Mouse (Mus musculus): Measurements from ENCODE around the gene Dmtf1.
"Not testable (repeated sequence)": the region's sequence is repeated elsewhere in the genome, so short reads cannot be mapped to it uniquely, and the experiment has no call there.

The Dmtf1 gene

DNA sequence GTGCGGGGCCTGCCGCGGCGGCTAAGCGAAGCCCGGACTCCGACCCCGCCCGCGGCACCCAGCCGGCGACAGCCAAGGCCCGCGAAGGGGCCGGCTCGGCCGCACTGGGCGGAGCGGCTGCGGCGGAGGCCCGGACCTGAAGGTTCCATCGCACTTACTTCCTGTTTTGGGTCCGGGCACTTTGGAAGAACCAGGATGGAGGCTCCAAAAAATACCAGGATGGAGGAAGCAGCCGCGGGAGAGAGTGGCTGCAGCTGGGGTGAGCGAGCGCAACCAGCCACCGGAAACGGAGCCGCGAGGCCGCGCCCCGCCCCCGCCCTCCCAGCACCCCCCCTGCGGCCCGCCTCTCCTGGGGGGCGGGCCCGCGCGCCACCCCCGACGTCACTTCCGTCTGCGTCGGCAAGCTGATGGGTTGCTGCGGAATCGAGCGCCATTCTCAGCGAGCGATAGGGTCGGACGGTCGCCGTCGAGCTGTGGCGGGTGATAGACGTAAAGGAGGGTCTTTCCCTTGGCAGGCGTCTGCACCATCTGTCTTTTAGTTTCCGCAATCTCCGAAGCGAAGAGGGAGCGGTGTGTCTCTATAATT is at the start of gene Dmtf1:
Gene Dmtf1, minus strand, starts transcription at position 321 of the 586 bp plus-strand sequence.
- DNase-seq (ENCODE audit: low read depth) = peak; percentile 69

DNA sequence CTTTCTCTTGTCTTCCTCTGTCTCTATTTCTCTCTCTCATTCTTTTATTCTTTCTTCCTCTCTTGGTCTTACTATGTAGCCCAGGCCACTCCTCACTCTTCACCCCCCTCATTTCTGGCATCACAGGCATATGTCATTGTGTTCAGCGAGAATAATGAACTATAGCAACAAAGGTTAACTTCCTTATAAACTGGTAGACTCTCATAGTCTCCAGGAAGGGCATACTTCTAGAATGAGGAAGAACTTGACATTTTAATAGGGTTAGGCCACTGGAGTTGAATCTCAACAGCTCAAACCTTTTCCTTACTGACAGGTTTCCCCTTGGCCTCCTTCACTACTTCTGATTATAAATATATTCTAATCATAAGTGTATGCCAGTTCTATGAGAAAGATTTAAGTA is 24.9 kb upstream of the Dmtf1 start:
- DNase-seq (ENCODE audit: low read depth) = no peak

- no peak for DNase-seq (ENCODE audit: low read depth)
These were observed 11.7 kb upstream of the Dmtf1 start for GRCm38 (mm10) chr5:9173295-9173694.

DNA sequence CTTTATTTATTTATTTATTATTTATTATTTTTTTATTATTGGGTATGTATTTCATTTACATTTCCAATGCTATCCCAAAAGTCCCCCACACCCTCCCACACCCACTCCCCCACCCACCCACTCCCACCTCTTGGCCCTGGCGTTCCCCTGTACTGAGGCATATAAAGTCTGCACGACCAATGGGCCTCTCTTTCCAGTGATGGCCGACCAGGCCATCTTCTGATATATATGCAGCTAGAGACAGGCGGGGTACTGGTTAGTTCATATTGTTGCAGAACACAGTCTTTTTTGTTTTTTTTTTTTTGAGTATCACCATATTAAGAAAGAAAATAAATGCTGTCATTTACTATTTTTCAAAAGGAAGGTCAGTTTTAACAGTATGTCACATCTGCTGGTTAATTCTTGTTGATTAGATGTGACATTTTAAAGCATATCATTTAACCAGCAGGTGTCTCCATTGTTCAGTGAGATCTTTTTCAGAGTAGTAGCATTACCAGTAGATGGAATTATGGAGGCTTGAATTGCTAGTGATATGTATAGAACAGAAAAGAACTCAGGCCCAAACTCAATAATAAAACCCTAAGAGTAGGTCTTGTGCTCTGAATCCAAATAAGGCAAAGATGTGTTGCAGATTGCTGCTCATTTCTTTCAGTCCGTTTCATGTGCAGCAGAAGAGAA is 7.9 kb upstream of the Dmtf1 start:
- DNase-seq (ENCODE audit: low read depth) = not testable (repeated sequence)

DNA sequence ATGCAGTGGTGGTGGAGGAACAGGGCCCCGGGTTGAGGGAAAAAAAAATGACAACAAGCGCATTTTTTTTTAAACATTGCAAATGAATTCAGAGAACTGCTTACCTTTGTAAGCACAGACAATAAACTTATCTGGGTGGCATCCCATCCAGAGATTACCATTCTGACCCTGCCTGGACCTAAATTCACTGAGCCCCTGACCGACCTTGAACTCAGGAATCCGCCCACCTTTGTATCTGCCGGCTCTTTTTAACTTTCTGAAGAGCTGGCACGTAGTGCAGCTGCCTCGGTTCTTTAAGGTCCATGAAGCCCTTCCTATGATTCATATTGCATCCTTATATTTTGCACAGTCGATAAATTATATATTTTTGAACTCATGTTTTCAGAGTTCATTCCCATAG is 4.8 kb upstream of the Dmtf1 start:
- no peak for DNase-seq (ENCODE audit: low read depth)

DNA sequence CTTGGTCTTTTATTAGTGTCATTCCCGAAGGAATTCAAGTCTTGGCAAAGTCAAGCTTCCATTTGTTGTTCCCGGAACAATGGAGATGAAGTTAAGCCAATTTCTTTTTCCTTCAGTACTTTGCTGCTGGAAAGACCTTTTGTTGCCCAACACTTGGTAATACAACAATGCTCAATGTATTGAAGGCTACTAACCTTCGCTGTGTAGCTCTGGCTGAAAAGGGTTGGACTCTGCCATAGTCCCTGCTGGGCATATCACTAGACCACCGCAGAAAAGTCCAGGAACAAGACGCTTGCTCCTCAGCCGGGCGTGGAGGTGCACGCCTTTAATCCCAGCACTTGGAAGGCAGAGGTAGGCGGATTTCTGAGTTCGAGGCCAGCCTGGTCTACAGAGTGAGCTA is 3.6 kb upstream of the Dmtf1 start:
- not testable (repeated sequence) for DNase-seq (ENCODE audit: low read depth)

GRCm38 (mm10) chr5:9163411-9163810 is 1.8 kb upstream of the Dmtf1 start:
- DNase-seq (ENCODE audit: low read depth) = no peak

GRCm38 (mm10) chr5:9162088-9162487 is 512 bp upstream of the Dmtf1 start:
- no peak for DNase-seq (ENCODE audit: low read depth)

GRCm38 (mm10) chr5:9160831-9161455 is 633 bp downstream of the Dmtf1 start:
- no peak for DNase-seq (ENCODE audit: low read depth)

- DNase-seq (ENCODE audit: low read depth) = no peak
These were observed 4.2 kb downstream of the Dmtf1 start for GRCm38 (mm10) chr5:9157336-9157735.

- DNase-seq (ENCODE audit: low read depth) = no peak
These were observed 4.8 kb downstream of the Dmtf1 start for GRCm38 (mm10) chr5:9156746-9157145.

- DNase-seq (ENCODE audit: low read depth) = no peak
These were observed 12.2 kb downstream of the Dmtf1 start for GRCm38 (mm10) chr5:9149273-9149850.

DNA sequence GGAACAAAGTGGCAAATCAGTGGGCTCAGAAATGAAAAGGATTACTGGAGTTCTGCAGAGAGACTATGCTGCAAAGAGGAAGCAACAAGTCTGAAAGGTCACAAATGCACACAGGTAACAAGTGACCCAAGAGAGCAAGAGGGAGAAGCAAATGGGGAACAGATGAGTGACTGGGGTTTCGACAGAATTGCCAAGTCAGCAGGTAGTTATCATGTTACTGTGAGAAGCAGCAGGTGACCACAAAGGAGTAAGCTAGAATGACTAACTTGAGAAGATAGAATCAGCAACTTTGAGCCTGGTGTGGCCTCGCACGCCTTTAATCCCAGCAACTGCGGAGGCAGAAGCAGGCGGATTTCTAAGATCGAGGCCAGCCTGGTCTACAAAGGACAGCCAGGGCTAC is 19.2 kb downstream of the Dmtf1 start:
- DNase-seq (ENCODE audit: low read depth) = no peak

GRCm38 (mm10) chr5:9140724-9141123 is 20.9 kb downstream of the Dmtf1 start:
- DNase-seq (ENCODE audit: low read depth) = no peak

GRCm38 (mm10) chr5:9135588-9135987 is 26.0 kb downstream of the Dmtf1 start:
- DNase-seq (ENCODE audit: low read depth) = no peak

DNA sequence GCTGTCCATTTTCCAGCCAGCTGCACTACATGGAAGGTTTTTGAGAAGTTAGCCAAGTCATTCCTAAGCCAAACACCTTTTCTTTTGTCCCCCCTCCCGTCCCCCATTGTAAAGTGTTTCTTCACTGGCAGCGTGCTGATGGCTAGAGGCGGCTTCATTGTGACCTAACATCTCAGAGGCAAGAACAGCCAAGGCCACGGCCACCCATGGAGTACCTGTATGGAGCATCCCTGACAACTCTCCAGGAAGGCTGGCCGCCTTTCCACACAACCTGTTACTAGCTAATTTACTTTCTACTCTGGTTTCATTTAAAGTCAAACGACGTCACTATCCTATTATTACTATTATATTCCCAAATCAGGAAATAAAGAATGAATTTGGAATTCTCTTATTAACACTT is 29.8 kb downstream of the Dmtf1 start:
- no peak for DNase-seq (ENCODE audit: low read depth)

DNA sequence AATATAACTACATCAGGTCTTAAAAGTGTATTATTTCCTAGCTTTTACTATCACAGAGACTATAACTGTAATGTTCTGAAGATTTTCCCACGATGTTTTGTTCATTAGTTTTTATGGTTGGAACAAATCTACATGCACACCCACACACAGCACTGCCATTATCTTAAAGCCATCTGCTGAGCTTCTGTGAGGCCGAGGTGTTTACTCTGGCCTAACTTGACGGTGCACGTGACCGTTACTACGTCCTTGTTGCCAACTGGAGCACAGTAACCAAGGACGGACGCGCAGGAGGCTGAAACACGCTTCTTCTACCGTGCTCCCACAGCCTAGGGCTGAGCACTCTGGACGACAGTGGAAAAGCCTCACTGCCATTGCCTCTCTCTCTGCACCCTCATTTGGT is 33.0 kb downstream of the Dmtf1 start:
- no peak for DNase-seq (ENCODE audit: low read depth)

- no peak for DNase-seq (ENCODE audit: low read depth)
These were observed 37.4 kb downstream of the Dmtf1 start for GRCm38 (mm10) chr5:9124134-9124533.

DNA sequence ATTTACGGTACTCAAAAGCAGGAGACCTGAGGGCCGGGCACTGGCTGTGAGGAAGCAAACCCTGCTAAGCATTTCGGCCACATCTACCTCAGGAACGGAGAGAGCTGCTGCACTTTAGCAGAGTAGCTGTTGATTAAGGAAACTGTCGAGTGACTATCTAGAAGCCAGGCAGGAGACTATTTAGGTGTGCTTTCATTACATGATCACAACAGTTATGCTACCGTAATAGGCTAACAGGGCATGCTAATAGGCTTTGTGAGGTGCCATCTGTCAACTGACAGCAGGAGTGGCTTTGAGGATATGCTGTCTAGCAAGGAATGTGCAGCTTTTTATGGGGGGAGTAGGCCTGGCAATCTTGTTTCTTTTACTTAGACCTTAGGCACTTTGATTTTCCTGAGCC is 47.4 kb downstream of the Dmtf1 start:
- DNase-seq (ENCODE audit: low read depth) = no peak

DNA sequence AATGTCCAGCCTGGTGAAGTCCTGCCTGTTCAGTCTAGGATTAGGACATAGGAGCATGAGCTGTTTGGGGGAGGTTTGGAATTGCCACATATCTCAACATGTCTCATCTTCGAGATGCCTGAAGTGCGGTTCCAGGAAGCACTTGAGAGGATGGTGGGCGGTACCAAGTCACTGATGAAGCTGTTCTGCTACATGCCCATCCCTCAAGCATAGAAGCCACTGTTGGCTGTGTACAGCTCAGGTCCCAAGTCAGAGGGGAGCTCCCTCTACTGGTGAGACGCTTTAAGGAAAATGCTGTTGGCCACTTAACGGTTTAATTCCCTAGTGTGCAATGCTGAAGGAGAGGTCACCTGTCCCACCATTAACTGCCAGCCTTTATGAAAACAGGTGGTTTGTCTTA is 49.8 kb downstream of the Dmtf1 start:
- peak; percentile 37 for DNase-seq (ENCODE audit: low read depth)

DNA sequence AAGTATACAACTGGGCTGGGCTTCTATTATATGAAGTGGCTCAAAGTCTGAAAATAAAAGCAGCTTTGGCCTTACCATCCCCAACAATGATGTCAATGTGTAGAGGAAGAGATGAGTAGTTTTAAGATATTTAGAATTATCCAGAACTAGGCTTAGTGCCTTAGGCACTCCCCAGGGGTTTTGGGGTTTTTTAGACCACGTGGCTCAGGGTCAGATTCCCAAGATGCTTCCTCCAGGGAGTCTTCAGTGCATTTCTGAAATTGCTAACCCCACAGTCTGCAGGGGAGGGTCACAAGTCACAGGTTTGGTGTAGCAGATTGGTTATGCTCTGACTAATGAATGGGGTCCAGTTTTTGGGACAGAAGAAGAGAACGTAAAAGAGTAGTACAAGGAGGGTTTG is 50.3 kb downstream of the Dmtf1 start:
- no peak for DNase-seq (ENCODE audit: low read depth)

- DNase-seq (ENCODE audit: low read depth) = no peak
These were observed 52.0 kb downstream of the Dmtf1 start for GRCm38 (mm10) chr5:9109582-9109981.

DNA sequence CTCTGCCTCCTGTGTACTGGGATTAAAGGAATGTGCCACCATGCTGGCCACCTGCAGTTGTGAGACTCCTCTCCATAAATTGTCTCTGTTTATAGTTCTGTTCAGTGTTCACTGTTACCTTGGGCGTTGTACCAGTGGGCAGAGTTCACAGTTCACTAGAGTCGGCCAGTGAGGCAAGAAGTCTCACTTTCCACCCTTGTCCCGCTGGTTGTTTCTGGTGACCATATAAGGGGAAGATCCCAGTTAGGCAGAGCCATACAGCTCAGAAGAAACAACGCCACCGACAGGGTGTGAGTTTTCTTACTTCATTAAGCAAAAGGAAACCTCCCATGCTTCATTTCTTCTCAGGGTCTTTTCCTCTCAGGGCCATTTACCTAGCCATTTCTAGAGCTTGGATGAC is 53.1 kb downstream of the Dmtf1 start:
- no peak for DNase-seq (ENCODE audit: low read depth)

All from c-Kit-positive CD71-positive TER-119-negative erythroid progenitor cells, embryonic 14.5 days (primary cell).